Mouse (Mus musculus) limb, embryonic 12.5 days (tissue): Measurements from ENCODE around the gene Rora. TPM values are rescaled to one million over a fixed set of nuclear protein-coding genes. Genes with fewer than 3 reads are reported as not detected.
"Not testable (repeated sequence)": the region's sequence is repeated elsewhere in the genome, so short reads cannot be mapped to it uniquely, and the experiment has no call there.

Experiments used
- ATAC-seq: fragments of 200-750 bp; cut with Nextera tagmentation; 2 replicates; pipeline ENCODE4 v1.8.0; 2017; ENCODE audit warnings: low read depth, moderate TSS enrichment; ENCODE audit not compliant: insufficient number of reproducible peaks, insufficient read depth, low FRiP score, low TSS enrichment
- H3K27ac ChIP-seq: fragments of 300-500 bp; sonication (generic); 2 replicates; pipeline ENCODE4 v1.5.1; 2016; ENCODE audit warnings: mild to moderate bottlenecking, moderate library complexity
- H3K27me3 ChIP-seq: fragments of 300-500 bp; sonication (generic); 2 replicates; pipeline ENCODE4 v1.6.1; 2016; ENCODE audit warnings: mild to moderate bottlenecking, moderate library complexity
- H3K36me3 ChIP-seq: fragments of 300-500 bp; sonication (generic); 2 replicates; pipeline ENCODE4 v1.6.1; 2016; ENCODE audit warnings: mild to moderate bottlenecking, moderate library complexity
- H3K4me1 ChIP-seq: fragments of 300-500 bp; sonication (generic); replicated peaks from 2 replicates; pipeline ENCODE4 v1.6.1; 2016
- H3K4me2 ChIP-seq: fragments of 300-500 bp; sonication (generic); 2 replicates; pipeline ENCODE4 v1.6.1; 2016; ENCODE audit warnings: mild to moderate bottlenecking, moderate library complexity
- H3K4me3 ChIP-seq: fragments of 300-500 bp; sonication (generic); replicated peaks from 2 replicates; pipeline ENCODE4 v1.5.1; 2016; ENCODE audit warnings: mild to moderate bottlenecking
- H3K9ac ChIP-seq: fragments of 300-500 bp; sonication (generic); replicated peaks from 2 replicates; pipeline ENCODE4 v1.6.1; 2016; ENCODE audit warnings: mild to moderate bottlenecking, moderate library complexity
- H3K9me3 ChIP-seq: fragments of 300-500 bp; sonication (generic); 2 replicates; pipeline ENCODE4 v1.6.1; 2016; ENCODE audit warnings: mild to moderate bottlenecking, moderate library complexity
- WGBS: fragments of 180-500 bp; shearing (Covaris S2); methylation state at CpG from one replicate; pipeline ENCODE4 v1.1.7; 2016; 5-methylcytosine and 5-hydroxymethylcytosine counted together
- polyA plus RNA-seq: library from polyadenylated mRNA; unstranded; fragments of >200 nt; fragmentation: Nextera tagmentation; extraction: Ambion mirVana; gene quantifications from 2 replicates; pipeline ENCODE4 v1.2.1, GENCODE M21; 2016

Rora gene
- polyA plus RNA-seq, 1 experiment from 2014 or later: 6.0 TPM

DNA sequence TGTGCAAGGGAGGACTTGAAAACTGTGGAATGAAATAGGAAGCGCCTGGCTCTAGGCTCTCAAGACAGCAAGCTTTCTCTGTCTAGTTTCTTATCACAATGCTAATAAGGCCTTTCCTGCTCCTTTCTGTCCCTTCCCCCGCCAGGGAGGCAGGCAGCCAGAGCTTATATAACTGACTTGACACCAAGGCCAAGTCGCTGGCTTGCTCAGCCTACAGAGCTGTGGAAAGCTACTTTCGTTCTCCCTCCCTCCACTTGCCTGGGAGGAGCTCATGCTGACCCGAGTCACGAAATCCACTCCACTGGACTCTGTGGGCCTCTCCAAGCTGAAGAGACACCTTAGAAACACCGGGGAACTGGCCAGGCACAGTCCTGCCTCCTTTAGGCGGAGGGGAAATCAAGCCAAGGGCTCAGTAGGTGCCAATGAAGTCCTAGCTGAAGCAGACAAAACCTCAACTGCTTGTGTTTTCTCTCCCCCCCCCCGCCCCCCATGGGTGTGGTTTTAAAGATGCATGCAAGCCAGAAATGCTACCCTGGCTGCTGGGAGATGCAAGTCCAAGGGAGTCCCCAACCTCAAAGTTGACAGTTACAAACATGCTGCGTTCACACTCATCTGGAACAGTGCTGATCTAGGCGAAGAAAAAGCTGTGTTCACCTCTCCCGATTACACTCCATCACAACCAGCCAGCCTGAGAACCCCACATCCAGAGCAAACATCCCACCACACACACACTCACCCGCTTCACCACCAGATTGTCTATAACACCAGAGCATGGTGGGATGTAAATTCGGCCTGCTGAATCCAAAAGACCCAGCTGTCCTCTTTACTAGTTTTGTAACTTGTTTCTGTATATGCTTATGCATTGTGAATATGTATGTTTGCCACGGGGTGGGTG lies 438.8 kb downstream of the Rora start:
- Histone ChIP-seq H3K4me3 (no peak overlapping the region), H3K9me3 (no peaks in the 10 kb centered on the region), H3K4me2 (no peak overlapping the region), H3K27me3 (no peaks in the 10 kb centered on the region), H3K4me1 (peaks cover 8% of the 10 kb centered on the region), H3K9ac (no peak overlapping the region), H3K36me3 (no peaks in the 10 kb centered on the region), H3K27ac (no peak overlapping the region)
- ATAC-seq: no peak
- WGBS: 60% methylated on average over 15 of the region's 15 CpGs

DNA sequence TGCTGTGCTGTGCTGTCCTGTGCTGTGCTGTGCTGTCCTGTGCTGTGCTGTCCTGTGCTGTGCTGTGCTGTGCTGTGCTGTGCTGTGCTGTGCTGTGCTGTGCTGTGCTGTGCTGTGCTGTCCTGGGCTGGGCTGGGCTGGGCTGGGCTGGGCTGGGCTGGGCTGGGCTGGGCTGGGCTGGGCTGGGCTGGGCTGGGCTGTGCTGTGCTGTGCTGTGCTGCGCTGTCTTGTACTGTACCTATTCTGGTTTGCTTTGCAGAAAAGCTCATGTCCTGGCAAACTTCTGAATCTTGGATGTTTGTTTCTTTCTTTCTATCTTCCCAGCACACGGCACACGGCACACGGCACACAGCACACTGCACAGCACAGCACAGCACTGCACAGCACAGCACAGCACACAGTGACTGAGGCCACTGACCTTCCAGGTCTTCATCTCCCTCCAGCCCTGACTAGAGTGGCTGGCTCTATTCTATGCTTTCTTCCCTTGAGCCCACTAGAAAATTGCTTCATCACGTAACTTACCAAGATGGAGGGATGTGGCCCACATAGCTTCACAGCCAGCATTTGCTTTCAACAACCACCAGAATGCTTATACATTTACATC lies 446.7 kb downstream of the Rora start:
- H3K9ac ChIP-seq, H3K4me3 ChIP-seq, H3K36me3 ChIP-seq, H3K4me2 ChIP-seq, ATAC-seq, H3K27ac ChIP-seq, H3K4me1 ChIP-seq, H3K9me3 ChIP-seq: not testable (repeated sequence)
- 87% methylated on average over 5 of the region's 5 CpGs for WGBS
- peaks cover 13% of the 10 kb centered on the region; the same call in 1 of the 2 replicates for H3K27me3 ChIP-seq

DNA sequence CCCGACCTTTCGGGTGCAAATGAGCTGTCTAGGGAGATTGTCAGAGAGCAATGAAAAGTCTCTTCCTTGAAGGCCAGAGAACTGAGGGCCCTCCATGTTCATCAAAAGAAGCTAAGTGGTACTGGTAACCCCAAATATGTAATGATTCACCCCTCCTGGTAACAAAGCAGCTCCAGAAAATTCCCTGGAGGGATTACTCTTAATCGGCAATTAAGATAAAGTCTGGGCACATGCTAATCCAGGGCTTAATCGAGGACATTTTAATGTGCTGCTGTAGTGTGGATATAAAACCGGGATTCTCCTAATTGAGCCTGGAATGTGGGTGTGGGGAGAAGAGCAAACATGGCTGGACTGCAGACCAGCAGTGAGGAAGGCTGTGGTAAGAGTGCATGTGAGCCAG lies 450.7 kb downstream of the Rora start:
- peaks cover 16% of the 10 kb centered on the region; the same call in 1 of the 2 replicates for H3K27me3 ChIP-seq
- WGBS: 52% methylated on average over 5 of the region's 5 CpGs
- no peak overlapping the region for H3K27ac ChIP-seq
- ATAC-seq: no peak
- no peak overlapping the region for H3K4me2 ChIP-seq
- no peak overlapping the region for H3K9ac ChIP-seq
- peaks cover 6% of the 10 kb centered on the region; the same call in 1 of the 2 replicates for H3K4me1 ChIP-seq
- no peaks in the 10 kb centered on the region for H3K36me3 ChIP-seq
- no peaks in the 10 kb centered on the region for H3K9me3 ChIP-seq
- H3K4me3 ChIP-seq: no peak overlapping the region

DNA sequence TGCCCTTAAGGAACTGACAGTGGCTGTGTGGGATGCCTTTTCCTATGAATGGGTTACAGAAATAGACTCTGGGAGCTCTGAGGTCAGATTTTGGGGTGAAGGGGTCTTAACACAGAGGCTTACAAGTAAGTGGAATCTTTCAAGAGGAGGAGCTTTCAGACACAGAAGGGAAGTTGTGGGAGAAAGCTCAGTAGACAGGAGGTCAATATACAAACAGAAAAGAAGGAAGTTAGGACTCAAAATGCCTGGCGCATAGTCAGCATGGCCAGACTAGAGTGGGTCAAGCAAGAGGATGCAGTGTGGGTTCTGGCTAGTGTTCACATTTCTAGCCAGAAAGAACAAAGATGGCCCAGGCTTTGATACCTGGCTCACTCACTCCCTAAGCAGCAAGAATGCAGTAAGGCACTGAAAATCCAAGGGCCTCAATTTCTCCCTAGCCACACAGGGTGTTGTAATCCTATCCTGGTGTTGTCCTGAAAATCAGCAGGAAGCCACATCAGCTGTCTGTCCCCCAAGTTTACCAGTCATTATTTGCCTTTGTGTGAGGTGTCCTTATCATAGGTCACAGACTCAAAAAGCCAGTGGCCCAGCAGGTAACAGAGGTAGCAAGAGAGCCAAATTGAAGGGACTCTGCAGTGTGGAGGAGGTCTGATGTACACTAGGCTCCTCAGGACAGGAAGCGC lies 456.2 kb downstream of the Rora start:
- H3K36me3 ChIP-seq: no peaks in the 10 kb centered on the region
- no peak overlapping the region for H3K27ac ChIP-seq
- no peak overlapping the region for H3K4me2 ChIP-seq
- peaks cover 9% of the 10 kb centered on the region; the same call in 1 of the 2 replicates for H3K27me3 ChIP-seq
- H3K9ac ChIP-seq: no peak overlapping the region
- ATAC-seq: no peak
- no peak overlapping the region for H3K4me3 ChIP-seq
- H3K9me3 ChIP-seq: no peaks in the 10 kb centered on the region
- 95% methylated on average over 2 of the region's 2 CpGs for WGBS
- H3K4me1 ChIP-seq: peaks cover 11% of the 10 kb centered on the region

DNA sequence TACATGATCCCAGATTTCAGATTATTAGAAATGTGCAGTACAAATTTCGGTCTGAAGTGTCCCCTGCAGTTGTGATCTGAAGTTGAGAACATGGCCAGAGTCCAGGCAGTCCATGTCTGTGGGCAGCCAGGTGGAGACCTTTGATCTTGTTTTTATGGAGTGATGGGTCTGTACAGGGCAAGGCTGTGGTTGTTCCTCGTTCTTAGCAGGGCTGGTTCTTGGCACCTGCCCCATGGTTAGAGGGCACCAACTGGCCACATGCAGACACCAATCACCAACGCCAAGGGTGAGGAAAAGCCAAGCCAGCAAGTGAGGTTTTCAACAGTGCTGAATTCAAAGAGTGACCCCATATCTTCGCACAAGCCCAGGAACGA lies 456.7 kb downstream of the Rora start:
- peaks cover 11% of the 10 kb centered on the region for H3K4me1 ChIP-seq
- no peak overlapping the region for H3K4me3 ChIP-seq
- H3K36me3 ChIP-seq: no peaks in the 10 kb centered on the region
- peaks cover 10% of the 10 kb centered on the region; the same call in 1 of the 2 replicates for H3K27me3 ChIP-seq
- H3K4me2 ChIP-seq: no peak overlapping the region
- no peak for ATAC-seq
- H3K27ac ChIP-seq: no peak overlapping the region
- 58% methylated on average over 5 of the region's 5 CpGs for WGBS
- H3K9ac ChIP-seq: no peak overlapping the region
- H3K9me3 ChIP-seq: no peaks in the 10 kb centered on the region

DNA sequence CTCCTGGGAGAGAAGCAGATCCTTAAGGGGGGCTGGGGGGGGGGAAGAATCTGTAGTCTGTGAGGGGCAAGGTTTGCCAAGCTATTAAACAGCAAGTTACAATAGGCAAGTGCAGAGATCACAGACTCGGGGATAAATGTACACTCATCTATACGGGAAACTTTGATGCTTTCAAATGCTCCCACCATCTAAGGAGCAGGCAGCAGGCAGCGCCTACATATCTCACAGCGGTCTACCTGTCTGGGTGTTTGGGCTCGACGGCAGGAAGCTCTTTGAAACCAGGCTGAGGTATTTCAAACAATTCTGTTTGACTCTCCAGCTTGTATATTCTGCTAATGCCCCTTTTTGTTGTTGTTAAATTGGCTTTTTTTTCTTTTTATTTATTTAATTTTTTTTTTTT lies 457.1 kb downstream of the Rora start:
- Histone ChIP-seq H3K9me3 (no peaks in the 10 kb centered on the region), H3K4me3 (no peak overlapping the region), H3K9ac (no peak overlapping the region), H3K4me1 (peaks cover 11% of the 10 kb centered on the region), H3K27me3 (peaks cover 10% of the 10 kb centered on the region; the same call in 1 of the 2 replicates), H3K27ac (no peak overlapping the region), H3K36me3 (no peaks in the 10 kb centered on the region), H3K4me2 (no peak overlapping the region)
- WGBS: 67% methylated on average over 6 of the region's 6 CpGs
- no peak for ATAC-seq

DNA sequence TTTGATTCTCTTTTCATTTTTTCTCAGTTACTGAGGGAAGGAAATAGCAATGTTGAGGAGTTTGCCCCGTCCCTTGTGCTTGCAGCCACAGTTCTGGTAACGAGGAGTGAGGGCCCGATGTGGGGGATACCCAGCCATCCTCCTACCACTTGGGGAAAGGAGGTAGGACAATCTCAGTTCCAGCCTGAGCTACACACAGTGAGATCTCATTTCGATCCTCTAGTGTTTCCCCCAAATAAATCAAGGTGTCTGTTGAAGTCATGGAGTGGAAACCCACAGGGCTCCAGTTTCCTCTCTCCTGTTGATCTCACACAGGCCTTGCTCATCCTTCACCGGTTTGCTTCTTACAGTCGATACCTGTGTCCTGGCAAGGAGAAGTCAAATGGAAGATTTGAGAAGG lies 458.0 kb downstream of the Rora start:
- 52% methylated on average over 6 of the region's 6 CpGs for WGBS
- Histone ChIP-seq H3K9ac (no peak overlapping the region), H3K36me3 (no peaks in the 10 kb centered on the region), H3K9me3 (no peaks in the 10 kb centered on the region), H3K27ac (no peak overlapping the region), H3K4me3 (no peak overlapping the region), H3K4me1 (peaks cover 8% of the 10 kb centered on the region), H3K27me3 (peaks cover 13% of the 10 kb centered on the region; the same call in 1 of the 2 replicates), H3K4me2 (no peak overlapping the region)
- ATAC-seq: no peak

DNA sequence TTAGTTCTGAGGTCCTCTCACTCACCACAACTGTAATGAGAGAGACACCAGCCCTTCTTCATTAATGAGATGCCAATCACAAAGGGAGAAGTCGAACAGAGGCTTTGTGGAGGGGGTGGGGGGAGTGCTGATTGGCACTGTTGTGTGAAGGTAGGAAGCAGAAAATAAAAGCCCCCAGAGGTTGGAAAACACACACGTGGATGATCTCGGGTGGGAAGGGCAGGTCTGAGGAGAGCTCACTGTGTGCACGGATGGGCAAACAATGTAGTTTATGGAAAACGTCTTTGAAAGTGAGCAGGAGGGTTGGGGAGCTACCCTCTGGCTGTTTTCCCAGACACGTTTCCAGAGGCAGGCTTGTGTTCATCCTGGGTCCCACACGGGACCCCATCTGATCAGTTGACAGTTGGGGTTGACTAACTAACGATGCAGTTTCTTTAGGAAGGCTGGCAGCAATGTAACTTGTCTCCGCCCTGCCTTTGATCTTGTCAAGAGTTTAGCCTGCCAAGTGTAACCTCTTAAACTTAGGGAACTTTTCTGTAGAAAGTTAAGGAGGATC lies 460.9 kb downstream of the Rora start:
- no peak overlapping the region for H3K27ac ChIP-seq
- 0 out of 2 replicates have a peak, but pooled peaks cover 11% of the 10 kb centered on the region for H3K27me3 ChIP-seq
- H3K4me2 ChIP-seq: no peak overlapping the region
- WGBS: 25% methylated on average over 9 of the region's 9 CpGs
- no peak for ATAC-seq
- H3K9ac ChIP-seq: no peak overlapping the region
- H3K9me3 ChIP-seq: no peaks in the 10 kb centered on the region
- peaks cover 4% of the 10 kb centered on the region for H3K4me1 ChIP-seq
- no peaks in the 10 kb centered on the region for H3K36me3 ChIP-seq
- H3K4me3 ChIP-seq: no peak overlapping the region

DNA sequence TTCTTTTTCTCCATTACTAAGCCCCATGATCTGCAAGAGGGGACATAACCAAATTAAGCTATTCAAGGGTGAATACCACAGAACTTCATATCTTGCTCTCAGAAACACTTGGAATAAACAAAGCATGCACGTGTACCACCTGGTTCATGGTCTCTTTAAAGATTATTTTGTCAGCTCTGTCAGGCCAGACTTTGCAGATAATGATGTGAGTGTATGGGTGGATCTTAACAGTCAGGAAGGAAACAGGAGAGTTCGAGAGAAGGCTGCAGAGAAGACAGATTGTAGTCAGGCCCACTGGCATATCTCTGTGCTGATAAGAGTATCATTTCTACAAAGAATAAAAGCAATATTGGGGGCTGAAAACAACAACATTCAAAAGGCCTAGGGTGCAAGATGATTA lies 463.2 kb downstream of the Rora start:
- Histone ChIP-seq H3K27ac (no peak overlapping the region), H3K4me1 (peaks cover under 1% of the 10 kb centered on the region; the same call in 1 of the 2 replicates), H3K9me3 (no peaks in the 10 kb centered on the region), H3K4me2 (no peak overlapping the region), H3K27me3 (0 out of 2 replicates have a peak, but pooled peaks cover 11% of the 10 kb centered on the region), H3K36me3 (no peaks in the 10 kb centered on the region), H3K9ac (no peak overlapping the region), H3K4me3 (no peak overlapping the region)
- WGBS: 65% methylated on average over 2 of the region's 2 CpGs
- no peak for ATAC-seq

DNA sequence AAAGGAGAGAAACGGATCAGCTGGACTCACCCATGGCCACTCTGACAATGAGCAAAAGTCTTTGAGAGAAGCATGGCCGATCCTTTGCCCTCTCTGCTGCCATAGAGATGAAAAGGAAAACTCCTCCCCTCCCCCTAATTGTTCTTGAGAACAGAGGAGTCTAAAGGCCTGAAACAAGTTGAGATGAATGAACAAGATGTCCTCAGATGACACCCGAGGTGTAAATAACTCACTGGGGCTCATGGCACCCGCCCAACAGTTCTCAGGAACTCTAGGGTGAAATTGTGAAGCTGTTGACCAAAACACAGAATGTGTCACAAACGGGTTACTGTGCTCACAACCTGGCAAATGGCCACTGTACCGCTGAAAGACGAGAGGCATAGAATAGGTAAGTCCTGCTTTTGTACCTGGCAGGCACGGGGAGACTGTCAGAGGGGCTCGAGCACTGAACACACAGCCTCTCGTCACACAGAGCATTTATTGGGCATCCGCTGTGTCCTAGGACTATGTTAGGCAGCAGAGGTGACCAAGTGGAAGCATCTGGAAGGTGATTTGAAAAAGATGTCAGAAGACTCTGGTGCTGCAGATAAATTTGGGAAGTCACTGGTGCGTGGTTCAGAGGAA lies 467.6 kb downstream of the Rora start:
- peaks cover 26% of the 10 kb centered on the region for H3K4me1 ChIP-seq
- 56% methylated on average over 12 of the region's 12 CpGs for WGBS
- no peaks in the 10 kb centered on the region for H3K9me3 ChIP-seq
- H3K4me3 ChIP-seq: no peak overlapping the region
- H3K27me3 ChIP-seq: peaks cover 12% of the 10 kb centered on the region
- ATAC-seq: no peak
- H3K4me2 ChIP-seq: no peak overlapping the region
- no peaks in the 10 kb centered on the region for H3K36me3 ChIP-seq
- no peak overlapping the region for H3K9ac ChIP-seq
- H3K27ac ChIP-seq: no peak overlapping the region
